Mouse (Mus musculus) ovary, postnatal 10 days (tissue): ENCODE measurements around the gene Cd24a.

Source experiments
- DNase-seq: peaks from one replicate; pipeline ENCODE4 v3.0.0; 2022; ENCODE audit warnings: low spot score

Cd24a gene

GRCm38 (mm10) chr10:43577997-43578331, at the start of gene Cd24a:
TSS of gene Cd24a (plus strand) at chr10:43578284.
- DNase-seq: no peak

GRCm38 (mm10) chr10:43534382-43534781, 43.7 kb upstream of the Cd24a start:
- DNase-seq: no peak

GRCm38 (mm10) chr10:43537652-43538051, 40.4 kb upstream of the Cd24a start:
- DNase-seq: no peak

- no peak for DNase-seq
These were observed 39.3 kb upstream of the Cd24a start for GRCm38 (mm10) chr10:43538831-43539230.

GRCm38 (mm10) chr10:43539746-43540310, 38.3 kb upstream of the Cd24a start:
- DNase-seq: no peak

- peak; percentile 90 for DNase-seq
These were observed 37.5 kb upstream of the Cd24a start, which contains the start of gene 1700021F05Rik for GRCm38 (mm10) chr10:43540442-43541152. TSS of gene 1700021F05Rik (minus strand) at chr10:43540994.

GRCm38 (mm10) chr10:43541153-43541544, 36.9 kb upstream of the Cd24a start:
- no peak for DNase-seq

- DNase-seq: no peak
These were observed 28.7 kb upstream of the Cd24a start for GRCm38 (mm10) chr10:43549411-43549810.

GRCm38 (mm10) chr10:43550923-43551322, 27.2 kb upstream of the Cd24a start:
- DNase-seq: no peak

GRCm38 (mm10) chr10:43551388-43551787, 26.7 kb upstream of the Cd24a start:
- no peak for DNase-seq

- no peak for DNase-seq
These were observed 20.4 kb upstream of the Cd24a start for GRCm38 (mm10) chr10:43557630-43558165.

- no peak for DNase-seq
These were observed 18.8 kb upstream of the Cd24a start for GRCm38 (mm10) chr10:43559313-43559712.

GRCm38 (mm10) chr10:43560765-43561164, 17.3 kb upstream of the Cd24a start:
- no peak for DNase-seq

- DNase-seq: no peak
These were observed 16.8 kb upstream of the Cd24a start for GRCm38 (mm10) chr10:43561311-43561710.

GRCm38 (mm10) chr10:43574352-43574751, 3.7 kb upstream of the Cd24a start:
- no peak for DNase-seq

GRCm38 (mm10) chr10:43574956-43575355, 3.1 kb upstream of the Cd24a start:
- DNase-seq: peak; percentile 56

GRCm38 (mm10) chr10:43577299-43577996, 636 bp upstream of the Cd24a start:
- no peak for DNase-seq

- DNase-seq: peak; percentile 30
These were observed 276 bp downstream of the Cd24a start for GRCm38 (mm10) chr10:43578366-43578753.

GRCm38 (mm10) chr10:43578754-43579380, 783 bp downstream of the Cd24a start:
- DNase-seq: peak; percentile 57

- peak; percentile 15 for DNase-seq
These were observed 1.5 kb downstream of the Cd24a start for GRCm38 (mm10) chr10:43579381-43580261.

GRCm38 (mm10) chr10:43580649-43581078, 2.6 kb downstream of the Cd24a start:
- no peak for DNase-seq
